Mouse (Mus musculus) thymus, postnatal 25 days (tissue): ENCODE measurements at regions not wholly inside any gene's neighbourhood (a gene's known extent, or its start where the extent isn't known, plus 50 kb on each side); places are given as distances from the start of the nearest gene placed in this dataset.

ENCODE experiments used
- DNase-seq: peaks from one replicate; pipeline ENCODE4 v3.0.0; 2022

- DNase-seq, result no peak
These were observed 393.1 kb downstream of the Rnd3 start for GRCm38 (mm10) chr2:50755616-50756450.

GRCm38 (mm10) chr2:50755160-50755559, 393.8 kb downstream of the Rnd3 start:
- no peak for DNase-seq

- DNase-seq, result no peak
These were observed 396.5 kb downstream of the Rnd3 start for GRCm38 (mm10) chr2:50752408-50752807.

GRCm38 (mm10) chr2:50750799-50751198, 398.1 kb downstream of the Rnd3 start:
- no peak for DNase-seq

- DNase-seq, result no peak
These were observed 404.2 kb downstream of the Rnd3 start for GRCm38 (mm10) chr2:50744625-50745214.

GRCm38 (mm10) chr2:50743785-50744258, 405.1 kb downstream of the Rnd3 start:
- no peak for DNase-seq

- DNase-seq, result no peak
These were observed 406.5 kb downstream of the Rnd3 start for GRCm38 (mm10) chr2:50742421-50742820.

GRCm38 (mm10) chr2:50741337-50741736, 407.6 kb downstream of the Rnd3 start:
- no peak for DNase-seq

- DNase-seq, result no peak
These were observed 409.3 kb downstream of the Rnd3 start for GRCm38 (mm10) chr2:50739599-50739979.

GRCm38 (mm10) chr2:50738936-50739598, 409.8 kb downstream of the Rnd3 start:
- DNase-seq, result no peak

- DNase-seq, result no peak
These were observed 411.2 kb downstream of the Rnd3 start for GRCm38 (mm10) chr2:50737706-50738105.

GRCm38 (mm10) chr2:50735029-50735428, 413.9 kb downstream of the Rnd3 start:
- DNase-seq, result no peak

- DNase-seq, result no peak
These were observed 410.1 kb upstream of the Mmadhc start for GRCm38 (mm10) chr2:50706652-50707051.

GRCm38 (mm10) chr2:50704297-50704696, 407.7 kb upstream of the Mmadhc start:
- DNase-seq, result no peak

- no peak for DNase-seq
These were observed 406.2 kb upstream of the Mmadhc start for GRCm38 (mm10) chr2:50702584-50703450.

GRCm38 (mm10) chr2:50698841-50699240, 402.2 kb upstream of the Mmadhc start:
- no peak for DNase-seq

GRCm38 (mm10) chr2:50696575-50696974, 400.0 kb upstream of the Mmadhc start:
- no peak for DNase-seq

- no peak for DNase-seq
These were observed 398.2 kb upstream of the Mmadhc start for GRCm38 (mm10) chr2:50694849-50695248.

GRCm38 (mm10) chr2:50693784-50694350, 397.3 kb upstream of the Mmadhc start:
- DNase-seq, result no peak

GRCm38 (mm10) chr2:50690120-50691103, 393.8 kb upstream of the Mmadhc start:
- no peak for DNase-seq

GRCm38 (mm10) chr2:50687672-50688151, 391.1 kb upstream of the Mmadhc start:
- DNase-seq, result no peak
